In the genomic region with DNA sequence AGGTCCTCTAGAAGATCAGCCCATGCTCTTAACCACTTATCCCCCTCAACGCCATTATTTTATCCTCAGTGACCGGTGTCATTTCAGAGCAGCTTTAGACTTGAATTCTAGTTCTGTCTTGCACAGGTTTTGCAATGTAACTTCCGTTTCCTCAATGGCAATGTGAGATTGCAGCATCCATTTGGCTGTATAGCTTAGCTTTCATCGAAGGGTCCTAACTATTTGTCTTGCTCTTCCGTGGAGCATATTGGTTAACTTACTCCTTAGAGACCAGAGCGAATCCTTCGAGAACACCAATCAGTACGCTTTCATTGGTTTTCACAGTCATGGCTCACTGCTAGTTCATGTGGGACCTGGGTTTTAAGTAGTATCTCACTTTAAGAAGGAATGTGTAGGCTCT, we compare ENCODE assay signal across 18 mouse cellular contexts. TPM values are rescaled to one million over a fixed set of nuclear protein-coding genes. Genes with fewer than 3 reads are reported as not detected.
DNase-seq lines count a peak whose midpoint lies in the region; ATAC-seq and TF ChIP-seq lines count a peak whose summit lies in the region.
"Had no signal": no experiment of that assay in that cellular context is flagged by ENCODE, and none has a peak within 500 bp of the region (broad histone marks: within the 10 kb centered on the region; RNA-seq: fewer than 3 reads in every experiment).

No protein-coding gene starts in this region.

- no peak overlapping the region for H3K27ac ChIP-seq in liver, embryonic 14.5 days
- H3K27ac ChIP-seq in liver, embryonic 12.5 days, result no peak overlapping the region
- H3K27ac ChIP-seq in midbrain, embryonic 11.5 days (ENCODE audit: low read depth, low read length), result no peak overlapping the region
- no peak overlapping the region for H3K27ac ChIP-seq in midbrain, embryonic 16.5 days (ENCODE audit: low read length)
- H3K27ac ChIP-seq: forebrain, embryonic 12.5 days had no signal

- no peaks in the 10 kb centered on the region for H3K27me3 ChIP-seq in liver, embryonic 14.5 days (ENCODE audit: control insufficient read depth, insufficient read depth, low read length)
- no peaks in the 10 kb centered on the region for H3K27me3 ChIP-seq in liver, embryonic 12.5 days (replicated peaks)
- no peaks in the 10 kb centered on the region for H3K27me3 ChIP-seq in midbrain, embryonic 11.5 days (ENCODE audit: control insufficient read depth, insufficient read depth, low read length)
- no peaks in the 10 kb centered on the region for H3K27me3 ChIP-seq in midbrain, embryonic 16.5 days (ENCODE audit: control insufficient read depth, insufficient read depth, low read depth, low read length)
- no peaks in the 10 kb centered on the region for H3K27me3 ChIP-seq in megakaryocyte, embryonic 14.5 days (replicated peaks)
- H3K27me3 ChIP-seq: CH12.LX; forebrain, embryonic 12.5 days; heart, embryonic 13.5 days; Patski had no signal

- H3K4me3 ChIP-seq in liver, embryonic 14.5 days (ENCODE audit: insufficient read depth in 1 of 2, low read depth in 2 of 2, low read length in 2 of 2), result no peak overlapping the region
- no peak overlapping the region for H3K4me3 ChIP-seq in liver, embryonic 12.5 days
- H3K4me3 ChIP-seq in midbrain, embryonic 11.5 days (ENCODE audit: low read depth, low read length), result no peak overlapping the region
- no peak overlapping the region for H3K4me3 ChIP-seq in midbrain, embryonic 16.5 days (ENCODE audit: low read depth, low read length)
- H3K4me3 ChIP-seq in megakaryocyte, embryonic 14.5 days (replicated peaks), result peak overlapping the region; percentile 33
- H3K4me3 ChIP-seq: embryonic facial prominence, embryonic 13.5 days; forebrain, embryonic 12.5 days; heart, embryonic 13.5 days had no signal

- H3K4me1 ChIP-seq in liver, embryonic 14.5 days (replicated peaks; ENCODE audit: control insufficient read depth in 2 of 2, insufficient read depth in 2 of 2, low read length in 1 of 2), result peaks cover 5 to 13% of the 10 kb centered on the region in 2 experiments
- H3K4me1 ChIP-seq in liver, embryonic 12.5 days, result peaks cover 37% of the 10 kb centered on the region
- no peaks in the 10 kb centered on the region; the same call in 1 of the 2 replicates for H3K4me1 ChIP-seq in midbrain, embryonic 11.5 days (ENCODE audit: control insufficient read depth, insufficient read depth, low read length)
- peaks cover 8% of the 10 kb centered on the region for H3K4me1 ChIP-seq in midbrain, embryonic 16.5 days (ENCODE audit: control insufficient read depth, insufficient read depth, low read length)
- H3K4me1 ChIP-seq in megakaryocyte, embryonic 14.5 days, result peaks cover 99% of the 10 kb centered on the region

- WGBS in liver, embryonic 14.5 days (ENCODE audit: insufficient replicate concordance), result 75% methylated on average over 8 of the region's 8 CpGs
- WGBS in liver, embryonic 12.5 days (ENCODE audit: insufficient replicate concordance), result 83% methylated on average over 8 of the region's 8 CpGs
- 91% methylated on average over 8 of the region's 8 CpGs for WGBS in midbrain, embryonic 11.5 days
- WGBS in midbrain, embryonic 16.5 days, result 91% methylated on average over 8 of the region's 8 CpGs

- H3K9me3 ChIP-seq in liver, embryonic 14.5 days (ENCODE audit: control insufficient read depth, low read length), result no peaks in the 10 kb centered on the region
- H3K9me3 ChIP-seq in liver, embryonic 12.5 days (replicated peaks), result no peaks in the 10 kb centered on the region
- H3K9me3 ChIP-seq in midbrain, embryonic 11.5 days (ENCODE audit: control insufficient read depth, low read length), result no peaks in the 10 kb centered on the region
- H3K9me3 ChIP-seq in midbrain, embryonic 16.5 days (replicated peaks; ENCODE audit: control insufficient read depth, low read length, poor library complexity, severe bottlenecking), result no peaks in the 10 kb centered on the region
- H3K9me3 ChIP-seq in megakaryocyte, embryonic 14.5 days, result no peaks in the 10 kb centered on the region
- H3K9me3 ChIP-seq: embryonic facial prominence, embryonic 13.5 days; forebrain, embryonic 12.5 days; heart, embryonic 13.5 days had no signal

- no peak for TF ChIP-seq CTCF in liver, embryonic 14.5 days (IDR thresholded peaks at IDR 0.05; ENCODE audit: low read depth)

- ATAC-seq in liver, embryonic 14.5 days (ENCODE audit: insufficient read depth), result no peak
- ATAC-seq in liver, embryonic 12.5 days, result no peak
- ATAC-seq in midbrain, embryonic 11.5 days (ENCODE audit: low FRiP score), result no peak
- ATAC-seq in midbrain, embryonic 16.5 days, result no peak
- ATAC-seq in granulocyte monocyte progenitor cell, adult 5-6 weeks (replicated peaks; ENCODE audit: poor library complexity, severe bottlenecking), result peak; percentile 64
- ATAC-seq: forebrain, postnatal 0 days; Patski had no signal

- H3K9ac ChIP-seq in liver, embryonic 14.5 days (replicated peaks), result no peak overlapping the region
- H3K9ac ChIP-seq in liver, embryonic 12.5 days, result no peak overlapping the region
- no peak overlapping the region for H3K9ac ChIP-seq in midbrain, embryonic 11.5 days (ENCODE audit: low read length)
- no peak overlapping the region for H3K9ac ChIP-seq in midbrain, embryonic 16.5 days (ENCODE audit: low read depth, low read length)
- H3K9ac ChIP-seq: embryonic facial prominence, embryonic 13.5 days; forebrain, embryonic 12.5 days; forebrain, postnatal 0 days had no signal

- no peak for TF ChIP-seq EP300 in liver, embryonic 14.5 days (IDR thresholded peaks at IDR 0.05; ENCODE audit: low read depth)

- 0 out of 2 replicates have a peak overlapping the region, but pooled peaks have one; percentile 8 for H3K4me2 ChIP-seq in liver, embryonic 14.5 days (ENCODE audit: low read depth)
- H3K4me2 ChIP-seq in liver, embryonic 12.5 days, result no peak overlapping the region
- H3K4me2 ChIP-seq in midbrain, embryonic 11.5 days, result no peak overlapping the region
- no peak overlapping the region for H3K4me2 ChIP-seq in midbrain, embryonic 16.5 days (ENCODE audit: low read length)
- H3K4me2 ChIP-seq: embryonic facial prominence, embryonic 13.5 days; forebrain, embryonic 12.5 days; heart, embryonic 13.5 days had no signal

- no peak for DNase-seq in liver, embryonic 14.5 days (ENCODE audit: low read depth in 3 of 3, low spot score in 3 of 3)
- peak; percentile 69 for DNase-seq in midbrain, embryonic 11.5 days (ENCODE audit: low spot score, missing footprints)
- DNase-seq in ovary, postnatal 14 days (ENCODE audit: low spot score), result no peak
- DNase-seq in kidney, postnatal 4 days, result no peak
- DNase-seq: cerebellum, adult 18-20 months; cerebellum, adult 9-11 months; cerebellum, postnatal 36 days; forebrain, postnatal 0 days; gastrocnemius, postnatal 14 days had no signal

- no peaks in the 10 kb centered on the region for H3K36me3 ChIP-seq in liver, embryonic 14.5 days (replicated peaks; ENCODE audit: control insufficient read depth, insufficient read depth, low read depth)
- H3K36me3 ChIP-seq in liver, embryonic 12.5 days, result no peaks in the 10 kb centered on the region
- H3K36me3 ChIP-seq in midbrain, embryonic 11.5 days (ENCODE audit: control insufficient read depth, insufficient read depth, low read length), result no peaks in the 10 kb centered on the region
- H3K36me3 ChIP-seq in midbrain, embryonic 16.5 days (ENCODE audit: control insufficient read depth, insufficient read depth, low read length), result no peaks in the 10 kb centered on the region
- peaks cover 93% of the 10 kb centered on the region for H3K36me3 ChIP-seq in megakaryocyte, embryonic 14.5 days (replicated peaks; ENCODE audit: low read length)
- H3K36me3 ChIP-seq: embryonic facial prominence, embryonic 13.5 days; forebrain, embryonic 12.5 days; heart, embryonic 13.5 days had no signal

RNA-seq across cellular contexts. Expression of a gene that starts 34.7 kb away (rescaled TPM):
- 1.6 and 2.1 TPM in 2 replicates for polyA plus RNA-seq in liver, embryonic 14.5 days (2012; rRNA removed)
- 2.1 and 2.3 TPM in 2 replicates for polyA plus RNA-seq in liver, embryonic 14.5 days (2014; fragmentation: Nextera tagmentation; extraction: Ambion mirVana)
- polyA plus RNA-seq in liver, embryonic 12.5 days (2016; fragmentation: Nextera tagmentation; extraction: Ambion mirVana), result 6.6 and 8.3 TPM in 2 replicates
- 9.2 and 11.1 TPM in 2 replicates for polyA plus RNA-seq in midbrain, embryonic 11.5 days (2014; fragmentation: Nextera tagmentation; extraction: Ambion mirVana)
- 31.8 and 33.8 TPM in 2 replicates for polyA plus RNA-seq in midbrain, embryonic 16.5 days (2015; fragmentation: Nextera tagmentation; extraction: Ambion mirVana)
- 41.1 and 65.7 TPM in 2 replicates for total RNA-seq in granulocyte monocyte progenitor cell, adult 5-6 weeks (2014; fragmentation: Nextera tagmentation)
- 27.8 and 33.5 TPM in 2 replicates for total RNA-seq in granulocyte monocyte progenitor cell, adult 5-6 weeks (2017)
- polyA plus RNA-seq in megakaryocyte, embryonic 14.5 days (2012; ENCODE audit: insufficient read depth, low replicate concordance), result 8.1 and 12.6 TPM in 2 replicates
